Mouse (Mus musculus) c-Kit-positive CD71-positive TER-119-positive erythroid progenitor cells, embryonic 14.5 days (primary cell): ENCODE measurements around the gene Gm20388.
A peak's percentile ranks its signal among the peaks of the same experiment; 100 is the strongest.
"Not testable (repeated sequence)": the region's sequence is repeated elsewhere in the genome, so short reads cannot be mapped to it uniquely, and the experiment has no call there.

Experiments
- DNase-seq: peaks from one replicate; pipeline ENCODE4 v3.0.0-alpha.2; 2013; ENCODE audit warnings: low spot score

Gene Gm20388

DNA sequence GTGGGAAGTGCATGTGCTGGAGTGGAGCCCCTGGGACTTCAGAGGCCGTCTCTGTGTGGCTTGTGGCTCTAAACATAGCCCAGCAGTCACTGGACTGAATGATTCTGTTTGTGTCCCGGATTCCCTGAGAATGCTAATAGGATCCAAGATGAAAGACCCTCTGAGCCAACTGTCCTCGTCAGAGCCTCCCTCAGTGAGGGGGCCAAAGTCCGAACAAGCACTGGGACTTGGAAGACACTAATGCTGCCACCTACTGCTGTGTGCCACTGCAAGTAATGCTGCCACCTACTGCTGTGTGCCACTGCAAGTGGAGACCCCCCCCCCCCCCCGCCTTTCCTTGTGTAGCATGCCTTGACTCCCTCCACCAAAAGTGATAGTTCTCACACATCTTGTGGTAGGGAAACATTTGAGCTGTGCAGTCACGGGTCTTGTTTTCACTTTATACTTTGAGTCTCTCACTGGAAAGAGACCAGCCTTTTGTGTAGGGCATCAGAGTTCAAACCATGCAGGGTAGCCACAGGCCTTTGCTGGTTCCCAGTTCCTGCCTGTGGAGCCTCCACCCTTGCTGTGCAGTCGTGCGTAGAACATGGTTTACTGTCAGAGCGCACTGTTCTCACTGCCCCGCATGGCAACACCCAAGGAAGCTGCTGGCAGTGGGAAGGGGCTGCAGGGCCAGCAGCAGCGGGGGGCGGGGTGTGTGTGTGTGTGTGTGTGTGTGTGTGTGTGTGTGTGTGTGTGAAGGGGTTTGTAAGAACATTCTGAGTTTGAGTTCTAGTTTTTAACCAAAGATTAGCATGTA is 3187.3 kb downstream of the Gm20388 start:
- DNase-seq: no peak

DNA sequence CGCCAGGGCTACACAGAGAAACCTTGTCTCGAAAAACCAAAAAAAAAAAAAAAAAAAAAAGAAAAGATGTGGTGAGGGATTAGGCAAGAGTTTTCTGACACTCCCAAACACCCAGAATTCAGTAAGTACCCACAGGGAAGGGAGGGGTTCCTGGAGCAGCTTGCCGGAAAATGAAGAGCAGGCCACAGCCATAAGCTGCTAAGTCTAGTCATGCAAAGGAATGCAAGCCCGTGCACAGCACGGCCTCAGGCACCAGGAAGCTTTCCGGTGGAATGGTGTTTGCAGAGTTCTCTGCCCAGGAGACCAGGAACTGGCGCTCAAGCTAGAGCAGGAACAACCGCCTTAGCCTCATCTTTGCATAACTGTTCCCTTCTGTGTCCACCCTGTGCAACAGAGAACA is 3189.6 kb downstream of the Gm20388 start:
- DNase-seq: no peak

DNA sequence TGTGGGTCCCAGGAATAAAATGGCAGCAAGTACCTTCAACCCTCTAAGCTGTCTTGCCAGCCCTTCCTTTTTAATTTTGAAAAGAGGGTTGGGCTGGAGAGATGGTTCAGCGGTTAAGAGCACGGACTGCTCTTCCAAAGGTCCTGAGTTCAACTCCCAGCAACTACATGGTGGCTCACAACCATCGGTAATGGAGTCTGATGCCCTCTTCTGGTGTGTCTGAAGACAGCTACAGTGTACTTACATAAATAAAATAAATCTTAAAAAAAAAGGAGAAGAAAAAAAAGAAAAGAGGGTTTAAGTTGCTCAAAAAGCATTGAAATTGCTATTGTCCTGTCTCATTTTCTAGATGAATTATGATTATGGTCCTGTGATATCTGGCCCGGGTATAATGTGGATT is 3190.6 kb downstream of the Gm20388 start:
- no peak for DNase-seq

DNA sequence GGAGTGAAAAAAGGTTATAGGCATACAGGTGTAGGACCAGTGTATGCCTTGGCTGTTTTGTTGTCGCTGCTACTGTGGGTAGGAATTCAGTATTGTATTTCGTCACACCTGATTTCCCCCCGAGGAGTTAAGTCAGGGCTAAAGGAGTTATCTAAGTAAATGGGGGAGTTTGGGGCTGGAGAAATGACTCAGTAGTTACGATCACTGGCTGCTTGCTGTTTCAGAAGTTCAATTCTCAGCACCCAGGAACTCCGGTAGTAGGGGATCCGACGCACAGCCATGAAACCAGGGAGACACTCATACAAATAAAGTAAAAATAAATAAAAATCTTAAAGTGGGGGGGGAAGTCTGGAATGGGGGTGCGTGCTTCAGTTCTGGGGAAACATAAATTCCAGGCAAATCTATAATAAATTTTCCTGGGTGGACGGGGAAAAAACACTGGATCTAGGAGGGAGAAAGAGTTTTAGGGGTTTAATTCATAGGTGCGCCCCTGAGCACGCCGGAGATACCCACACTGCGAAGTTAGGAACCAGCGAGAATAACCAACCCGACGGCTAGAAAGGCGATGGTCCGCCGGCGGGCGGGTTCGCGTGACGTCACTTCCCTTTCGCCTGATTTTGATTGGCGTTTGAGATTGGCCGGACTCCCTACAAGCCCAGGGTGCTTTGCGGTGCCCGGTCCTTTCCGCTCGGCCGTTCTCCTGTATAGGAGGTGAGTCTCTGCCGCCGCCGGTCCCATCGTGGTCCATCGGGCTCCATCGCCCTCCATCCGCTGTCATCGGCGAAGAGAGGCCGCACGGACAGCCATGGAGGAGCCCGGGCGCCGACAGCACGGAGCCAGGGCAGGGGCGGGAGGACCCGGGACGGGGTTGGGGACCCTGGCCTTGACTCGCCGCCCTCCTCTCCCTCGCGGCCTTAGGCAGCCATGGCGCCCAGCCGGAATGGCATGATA is 3191.4 kb downstream of the Gm20388 start, which contains the start of gene Rpl13:
Gene Rpl13, plus strand, starts transcription at position 616 of the 951 bp plus-strand sequence.
- DNase-seq: peak; percentile 94

DNA sequence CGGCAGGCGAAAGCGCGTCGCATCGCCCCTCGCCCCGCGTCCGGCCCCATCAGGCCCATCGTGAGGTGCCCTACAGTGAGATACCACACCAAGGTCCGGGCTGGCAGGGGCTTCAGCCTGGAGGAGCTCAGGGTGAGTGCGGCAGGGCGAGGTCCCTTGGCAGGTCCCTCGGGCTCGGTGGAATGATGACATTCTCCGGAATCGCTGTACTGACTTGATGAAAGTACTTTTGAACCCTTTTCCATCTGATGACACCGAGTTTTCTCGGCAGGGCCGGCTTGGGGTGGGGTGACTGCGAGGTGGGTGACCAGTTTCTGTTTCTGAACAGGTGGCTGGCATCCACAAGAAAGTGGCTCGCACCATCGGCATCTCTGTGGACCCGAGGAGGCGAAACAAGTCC is 3192.2 kb downstream of the Gm20388 start:
- DNase-seq: not testable (repeated sequence)

DNA sequence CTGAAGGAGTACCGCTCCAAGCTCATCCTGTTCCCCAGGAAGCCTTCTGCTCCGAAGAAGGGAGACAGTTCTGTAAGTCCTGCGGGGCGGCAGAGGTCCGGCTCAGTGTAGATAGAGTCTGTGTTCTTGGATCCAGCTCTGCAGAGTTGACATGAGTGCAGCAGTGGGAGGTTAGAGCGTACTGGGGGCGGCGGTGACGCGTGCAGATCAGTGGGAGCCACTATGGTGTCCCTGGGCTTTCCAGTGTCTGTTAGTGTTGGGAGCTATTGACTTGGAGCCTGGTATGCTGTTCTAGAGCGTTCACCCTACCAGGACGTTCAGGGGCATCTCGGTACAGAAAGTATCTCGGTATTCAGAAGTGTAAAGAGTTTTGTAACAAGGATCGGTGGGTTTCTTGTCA is 3192.6 kb downstream of the Gm20388 start:
- DNase-seq: no peak

DNA sequence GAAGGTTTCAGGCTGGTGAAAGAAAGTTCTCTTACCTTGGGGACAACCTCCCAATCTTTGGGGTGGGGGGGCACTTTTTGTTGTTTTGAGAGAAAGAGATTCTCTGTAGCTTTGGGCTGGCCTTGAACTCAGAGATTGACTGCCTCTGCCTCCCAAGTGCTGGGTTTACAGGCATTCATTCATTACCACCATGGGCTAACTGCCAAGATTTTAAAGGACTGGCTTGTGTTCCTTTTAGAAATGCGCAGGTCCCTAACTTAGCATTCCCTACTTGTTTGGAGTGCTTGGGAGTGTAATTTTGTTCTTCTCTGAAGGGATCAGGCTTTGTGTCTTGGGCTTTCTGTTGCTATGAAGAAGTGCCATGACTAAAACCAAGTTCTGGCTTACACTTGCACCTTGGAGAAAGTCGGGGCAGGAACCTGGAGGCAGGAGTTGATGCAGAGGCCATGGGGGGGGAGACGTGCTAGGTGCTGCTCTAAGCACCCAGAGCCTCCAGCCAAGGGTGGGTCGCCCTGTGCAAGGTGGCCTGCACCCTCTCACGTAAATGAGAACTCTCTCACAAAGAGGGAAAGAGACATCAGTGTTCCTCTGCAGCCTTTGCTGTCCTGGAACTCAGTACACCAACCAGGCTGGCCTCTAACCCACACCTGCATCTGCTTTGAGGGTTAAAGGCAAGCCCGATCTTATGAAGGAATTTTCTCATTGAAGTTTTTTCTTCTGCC is 3193.6 kb downstream of the Gm20388 start:
- DNase-seq: no peak

DNA sequence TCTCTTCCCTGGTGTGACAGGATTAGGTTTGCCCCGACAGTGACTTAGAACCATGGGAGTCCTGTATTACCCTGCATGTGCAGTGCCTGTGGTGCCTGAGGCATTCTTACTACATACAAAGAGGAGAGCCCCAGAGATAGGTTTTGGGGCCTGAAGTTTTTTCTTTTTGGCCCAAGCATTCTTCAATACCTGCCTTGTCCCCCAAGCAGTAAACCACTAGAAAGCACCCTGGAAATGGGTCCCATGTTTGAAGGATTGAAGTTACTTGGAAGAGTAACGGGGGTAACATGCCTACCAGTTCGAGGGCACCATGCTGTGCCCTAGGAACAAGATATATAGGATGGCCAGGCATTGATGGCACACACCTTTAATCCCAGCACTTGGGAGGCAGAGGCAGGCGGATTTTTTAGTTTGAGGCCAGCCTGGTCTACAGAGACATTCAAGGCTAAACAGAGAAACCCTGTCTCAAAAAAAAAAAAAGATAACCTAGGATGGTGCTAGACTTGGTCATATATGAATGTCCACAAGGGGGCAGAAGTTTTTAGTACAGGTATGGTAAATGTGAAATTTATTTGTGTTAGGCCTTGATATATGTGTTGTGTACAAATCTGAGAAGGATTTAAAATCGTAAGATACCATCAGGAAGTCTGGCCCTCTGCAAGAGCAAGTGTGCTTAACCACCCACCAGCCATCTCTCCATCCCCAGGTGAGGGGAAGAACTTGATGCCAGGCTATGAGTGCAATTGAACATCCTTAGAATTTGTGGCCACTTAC is 3195.1 kb downstream of the Gm20388 start:
- DNase-seq: peak; percentile 72

DNA sequence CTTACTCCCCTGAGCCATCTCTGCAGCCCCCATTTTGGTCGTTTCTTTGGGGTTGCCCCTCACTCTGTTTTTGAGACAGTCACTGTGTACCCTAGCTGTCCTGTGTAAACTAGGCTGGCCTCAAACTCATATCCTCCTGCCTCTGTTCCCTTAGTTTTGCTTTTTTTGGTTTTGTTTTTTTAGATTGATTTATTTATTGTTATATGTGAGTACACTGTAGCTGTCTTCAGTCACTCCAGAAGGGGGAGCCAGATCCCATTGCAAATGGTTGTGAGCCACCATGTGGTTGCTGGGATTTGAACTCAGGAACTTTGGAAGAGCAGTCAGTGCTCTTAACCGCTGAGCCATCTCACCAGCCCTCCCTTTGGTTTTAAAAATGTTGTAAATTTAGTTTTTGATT is 3195.9 kb downstream of the Gm20388 start:
- DNase-seq: no peak

DNA sequence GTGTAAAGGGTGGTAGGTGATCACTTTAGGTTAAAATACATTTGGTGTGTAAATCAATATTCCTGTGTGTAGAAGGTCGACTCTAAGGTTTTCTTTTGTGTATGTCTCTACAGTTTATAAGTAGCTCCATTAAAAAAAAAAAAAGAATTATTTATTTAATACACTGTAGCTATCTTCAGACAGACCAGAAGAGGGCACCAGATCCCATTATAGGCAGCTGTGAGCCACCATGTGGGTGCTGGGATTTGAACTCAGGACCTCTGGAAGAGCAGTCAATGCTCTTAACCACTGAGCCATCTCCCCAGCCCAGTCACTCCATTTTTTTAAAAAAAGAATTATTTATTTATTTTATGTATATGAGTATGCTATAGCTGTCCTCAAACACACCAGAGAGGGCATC is 3197.4 kb downstream of the Gm20388 start:
- DNase-seq: no peak

DNA sequence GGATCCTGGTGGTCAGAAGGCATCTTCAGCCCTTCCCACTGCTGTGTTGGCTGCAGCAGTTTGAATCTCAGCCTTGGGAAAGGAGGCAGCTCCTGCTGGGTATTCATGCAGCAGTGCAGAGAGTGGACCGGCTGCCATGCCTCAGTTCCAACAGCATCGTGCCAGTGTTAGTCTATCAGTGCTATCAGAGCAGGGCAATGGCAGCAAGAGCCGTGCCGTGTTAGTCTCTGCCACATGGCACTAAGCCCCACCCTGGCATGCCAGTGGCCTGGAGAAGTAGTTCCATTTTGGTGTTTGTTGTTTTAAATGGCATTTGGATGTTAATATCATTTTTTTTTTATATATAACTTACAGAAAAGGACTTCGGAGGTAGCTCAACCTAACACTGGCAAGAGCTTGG is 3198.3 kb downstream of the Gm20388 start:
- no peak for DNase-seq

DNA sequence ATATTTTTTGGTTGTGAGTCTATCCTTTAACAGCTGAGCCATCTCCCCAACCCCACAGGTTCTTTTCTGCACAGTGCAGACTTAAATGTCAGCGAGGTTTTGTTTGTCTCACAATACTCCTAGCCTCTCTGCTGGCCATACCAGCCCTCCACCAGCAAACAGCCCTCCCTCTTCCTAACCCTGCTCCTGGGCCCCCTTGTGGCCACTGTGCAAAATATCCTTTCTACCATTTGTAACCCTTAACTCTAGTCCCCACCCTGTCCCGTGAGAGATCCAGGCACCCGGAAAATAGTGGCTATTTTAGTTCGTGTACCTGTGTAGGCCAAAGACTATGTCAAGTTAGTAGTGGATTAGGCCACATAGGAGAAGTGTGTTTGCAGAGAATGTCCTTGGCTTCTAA is 3200.0 kb downstream of the Gm20388 start:
- DNase-seq: no peak

DNA sequence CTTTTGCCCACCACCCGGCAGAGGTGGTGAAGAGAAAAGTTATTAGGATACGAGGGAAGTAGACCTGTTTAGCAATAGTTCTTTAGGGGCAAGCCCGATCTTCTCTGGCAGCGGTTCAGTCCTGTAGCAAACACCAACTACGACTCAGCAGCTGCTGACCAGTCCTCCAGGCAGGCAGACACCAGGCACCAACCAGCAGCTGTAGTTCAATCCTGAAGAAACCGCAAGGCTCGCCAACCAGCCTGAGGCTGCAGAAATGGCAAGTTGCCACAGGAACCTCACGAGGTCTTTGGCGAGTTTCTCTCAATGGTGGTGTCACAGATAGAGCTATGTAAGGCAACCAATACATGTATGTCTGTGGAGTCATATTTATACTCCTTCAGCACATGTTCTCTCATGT is 3202.3 kb downstream of the Gm20388 start:
- no peak for DNase-seq

DNA sequence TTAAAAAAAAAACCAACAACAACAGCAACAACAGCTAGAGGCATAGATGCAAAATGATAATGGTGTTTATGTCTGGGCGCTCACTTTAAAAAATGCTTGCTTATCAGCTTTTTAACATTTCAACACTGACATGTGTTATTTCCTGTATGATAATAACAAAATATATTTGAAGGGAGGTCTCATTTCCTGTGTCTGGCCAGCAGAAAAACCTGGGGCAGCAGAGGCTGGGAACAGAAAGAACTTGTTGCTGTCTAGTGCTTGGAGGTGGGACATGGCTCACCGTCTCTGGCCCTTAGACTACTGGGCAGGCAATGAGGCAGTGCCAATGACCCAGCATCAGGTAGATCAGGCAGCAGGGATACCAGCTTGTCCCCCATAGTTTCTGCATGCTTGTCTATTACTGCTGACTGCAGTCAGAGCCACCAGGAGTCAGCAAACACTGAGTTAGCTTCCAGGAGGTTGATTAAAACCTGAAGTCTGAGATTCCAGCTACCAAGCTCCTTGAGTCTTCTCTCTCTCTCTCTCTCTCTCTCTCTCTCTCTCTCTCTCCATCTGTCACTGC is 3203.3 kb downstream of the Gm20388 start:
- no peak for DNase-seq

DNA sequence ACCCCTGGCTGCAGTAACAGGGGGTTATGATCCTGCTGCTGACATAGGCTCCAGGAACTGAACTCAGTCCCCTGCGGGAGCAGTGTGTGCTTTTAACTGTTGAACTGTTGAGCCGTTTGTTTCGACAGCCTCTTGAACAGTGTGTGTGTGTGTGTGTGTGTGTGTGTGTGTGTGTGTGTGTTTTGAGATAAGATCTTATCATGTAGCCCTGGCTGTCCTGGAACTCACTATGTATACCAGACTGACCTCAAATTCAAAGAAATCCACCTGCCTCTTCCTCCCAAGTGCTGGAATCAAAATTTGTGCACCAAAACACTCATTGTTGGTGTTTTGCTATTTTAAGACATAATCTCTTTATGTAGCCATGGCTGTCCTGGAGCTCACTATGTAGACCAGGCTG is 3204.0 kb downstream of the Gm20388 start:
- DNase-seq: no peak

DNA sequence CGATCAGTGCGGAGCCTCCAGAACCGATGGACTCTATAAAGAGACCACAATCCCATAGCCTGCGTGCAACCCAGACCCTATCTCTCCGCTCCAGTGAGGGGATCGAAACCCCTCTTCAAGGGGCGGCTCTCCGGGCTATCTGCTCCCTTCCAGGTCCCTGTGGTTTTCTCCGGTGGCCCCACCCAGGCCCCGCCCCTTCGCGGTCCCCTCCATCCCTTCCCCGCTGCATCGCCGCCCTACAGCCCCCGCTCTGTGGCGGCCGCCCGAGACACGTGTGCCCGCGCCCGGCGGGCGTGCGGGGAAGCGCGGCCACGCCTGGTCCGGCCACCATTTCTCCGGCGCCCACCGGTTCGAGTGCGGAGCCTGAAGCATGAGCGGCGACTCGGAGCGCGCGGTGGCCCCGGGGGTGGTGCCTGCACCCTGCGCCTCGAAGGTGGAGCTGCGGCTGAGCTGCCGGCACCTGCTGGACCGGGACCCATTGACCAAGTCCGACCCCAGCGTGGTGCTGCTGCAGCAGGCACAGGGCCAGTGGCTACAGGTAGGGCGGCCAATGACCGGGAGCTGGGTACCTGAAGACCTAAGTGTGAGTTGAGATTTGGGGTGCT is 3206.6 kb downstream of the Gm20388 start, which contains the start of gene Cpne7:
Gene Cpne7, plus strand, starts transcription at position 248 of the 605 bp plus-strand sequence.
- no peak for DNase-seq

DNA sequence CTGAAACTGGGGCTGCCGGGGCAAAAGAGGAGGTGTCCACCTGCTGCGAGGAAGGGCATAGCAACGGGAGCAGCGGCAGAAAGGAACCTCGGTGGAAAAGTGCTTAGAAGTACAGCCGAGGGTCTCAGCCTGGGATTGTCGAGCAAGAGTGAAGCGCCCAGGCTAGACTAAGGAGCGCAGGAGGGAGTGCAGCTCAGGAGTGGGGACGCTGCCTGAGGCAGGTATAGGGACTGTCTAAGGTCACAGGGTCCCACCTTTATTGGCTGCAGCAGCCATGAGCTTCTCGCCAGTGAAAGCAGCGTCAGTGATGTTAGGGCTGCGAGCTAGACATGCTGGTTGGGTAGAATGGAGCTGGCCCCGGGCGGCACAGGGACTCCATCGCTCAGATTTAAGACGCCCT is 3207.1 kb downstream of the Gm20388 start:
- DNase-seq: no peak

DNA sequence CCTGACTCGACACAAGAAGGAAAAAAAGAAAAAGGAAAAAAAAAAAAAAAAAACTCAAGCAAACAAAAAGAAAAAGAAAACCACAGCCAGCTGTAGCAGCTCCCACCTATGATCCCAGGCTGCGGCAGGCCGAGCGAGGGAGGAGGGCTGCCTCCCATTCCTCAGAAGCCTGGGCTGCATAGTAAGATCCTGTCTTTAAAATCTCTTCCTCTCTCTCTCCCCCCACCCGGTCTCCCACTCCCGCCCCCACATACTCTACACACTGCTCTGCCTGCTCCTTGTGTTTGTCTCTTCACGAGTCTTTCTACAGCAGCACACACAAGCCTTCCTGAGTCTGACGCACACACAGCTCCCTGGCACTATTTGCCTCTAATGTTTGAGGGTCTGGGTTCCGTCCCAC is 3211.4 kb downstream of the Gm20388 start:
- DNase-seq: no peak

DNA sequence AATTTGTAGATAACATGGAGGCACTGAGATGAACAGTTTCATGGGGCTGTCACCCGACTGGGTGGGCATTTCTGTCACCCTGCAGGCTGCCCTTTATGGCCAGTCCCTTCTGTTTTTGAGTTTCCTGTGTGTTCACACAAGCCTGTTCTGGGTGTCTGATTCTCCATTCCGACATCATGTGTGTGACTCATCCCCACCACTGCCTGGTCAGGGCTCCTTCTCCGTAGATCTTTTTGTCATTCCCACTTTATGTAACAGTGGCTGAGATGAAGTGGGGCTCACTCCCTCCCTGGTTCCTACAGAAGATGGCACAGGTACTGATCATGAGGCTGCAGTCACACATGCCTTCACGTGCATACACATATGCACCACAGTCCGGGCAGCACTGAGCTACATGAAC is 3212.0 kb downstream of the Gm20388 start:
- DNase-seq: no peak

DNA sequence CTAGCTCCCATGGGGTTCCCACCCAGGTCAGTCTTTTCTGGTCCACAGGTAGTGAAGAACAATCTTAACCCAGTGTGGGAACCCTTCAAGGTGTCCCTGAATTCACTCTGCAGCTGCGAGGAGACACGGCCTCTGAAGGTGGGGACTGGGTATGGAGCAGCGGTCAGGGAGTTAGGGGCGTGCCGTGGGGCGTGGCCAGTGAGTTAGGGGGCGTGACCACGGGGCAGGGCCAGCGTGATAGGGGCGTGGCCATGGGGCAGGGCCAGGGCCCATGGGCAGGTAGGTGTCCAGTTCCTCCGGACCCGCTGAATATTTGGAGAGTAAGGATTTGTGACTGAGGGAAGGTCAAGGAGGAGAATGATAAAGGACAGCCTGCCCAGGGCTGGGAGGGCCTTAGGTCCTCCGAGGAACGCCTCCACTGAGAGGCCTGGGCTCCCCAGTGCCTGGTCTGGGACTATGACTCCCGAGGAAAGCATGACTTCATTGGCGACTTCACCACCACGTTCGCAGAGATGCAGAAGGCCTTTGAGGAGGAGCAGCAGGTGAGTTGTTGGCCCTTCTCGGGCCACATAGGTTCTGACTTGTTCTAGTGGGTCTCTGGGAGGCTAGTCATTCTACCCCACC is 3215.7 kb downstream of the Gm20388 start:
- no peak for DNase-seq
